Mouse (Mus musculus): ENCODE results near the gene Gm26602. TPM values are rescaled to one million over a fixed set of nuclear protein-coding genes. Genes with fewer than 3 reads are reported as not detected.
"Not testable (repeated sequence)": the region's sequence is repeated elsewhere in the genome, so short reads cannot be mapped to it uniquely, and the experiment has no call there.

Gm26602 gene
- polyA plus RNA-seq, 1 experiment from 2014 or later, result 1.4 TPM

- not testable (repeated sequence) for H3K4me3 ChIP-seq, H3K27ac ChIP-seq, H3K4me1 ChIP-seq, H3K9me3 ChIP-seq
- peak; percentile 90 for DNase-seq (ENCODE audit: low spot score)
- Histone ChIP-seq H3K27me3 (ENCODE audit: insufficient read depth, poor library complexity, severe bottlenecking) (peaks cover 17% of the 10 kb centered on the region; the same call in 1 of the 2 replicates), H3K36me3 (peaks cover 32% of the 10 kb centered on the region)
- WGBS, result 43% methylated on average over 22 of the region's 22 CpGs
Measured at GRCm38 (mm10) chr10:79892451-79893118, 18.1 kb upstream of the Gm26602 start.

GRCm38 (mm10) chr10:79896306-79896705, 14.3 kb upstream of the Gm26602 start:
- WGBS, result 91% methylated on average over 16 of the region's 16 CpGs
- Histone ChIP-seq H3K27ac (no peak overlapping the region), H3K27me3 (ENCODE audit: insufficient read depth, poor library complexity, severe bottlenecking) (peaks cover 17% of the 10 kb centered on the region; the same call in 1 of the 2 replicates), H3K4me1 (peaks cover 21% of the 10 kb centered on the region), H3K4me3 (no peak overlapping the region), H3K36me3 (peaks cover 62% of the 10 kb centered on the region), H3K9me3 (no peaks in the 10 kb centered on the region)
- no peak for DNase-seq (ENCODE audit: low spot score)

GRCm38 (mm10) chr10:79896814-79897213, 13.8 kb upstream of the Gm26602 start:
- H3K27me3 ChIP-seq (ENCODE audit: insufficient read depth, poor library complexity, severe bottlenecking), result peaks cover 12% of the 10 kb centered on the region; the same call in 1 of the 2 replicates
- H3K9me3 ChIP-seq, result no peaks in the 10 kb centered on the region
- WGBS, result 83% methylated on average over 13 of the region's 13 CpGs
- H3K4me1 ChIP-seq, result peaks cover 21% of the 10 kb centered on the region
- H3K36me3 ChIP-seq, result peaks cover 66% of the 10 kb centered on the region
- no peak for DNase-seq (ENCODE audit: low spot score)
- H3K27ac ChIP-seq, result no peak overlapping the region
- H3K4me3 ChIP-seq, result no peak overlapping the region

GRCm38 (mm10) chr10:79897316-79898245, 13.1 kb upstream of the Gm26602 start:
- no peak for DNase-seq (ENCODE audit: low spot score)
- Histone ChIP-seq H3K36me3 (peaks cover 73% of the 10 kb centered on the region), H3K27me3 (ENCODE audit: insufficient read depth, poor library complexity, severe bottlenecking) (peaks cover 12% of the 10 kb centered on the region; the same call in 1 of the 2 replicates), H3K9me3 (no peaks in the 10 kb centered on the region), H3K4me3 (no peak overlapping the region; the same call in 1 of the 2 replicates), H3K27ac (no peak overlapping the region), H3K4me1 (peaks cover 21% of the 10 kb centered on the region)
- WGBS, result 44% methylated on average over 20 of the region's 20 CpGs

GRCm38 (mm10) chr10:79900951-79901410, 9.7 kb upstream of the Gm26602 start:
- DNase-seq (ENCODE audit: low spot score), result no peak
- peaks cover 12% of the 10 kb centered on the region; the same call in 1 of the 2 replicates for H3K27me3 ChIP-seq (ENCODE audit: insufficient read depth, poor library complexity, severe bottlenecking)
- peaks cover 88% of the 10 kb centered on the region for H3K36me3 ChIP-seq
- H3K4me1 ChIP-seq, result peaks cover 19% of the 10 kb centered on the region
- no peak overlapping the region for H3K4me3 ChIP-seq
- no peaks in the 10 kb centered on the region for H3K9me3 ChIP-seq
- H3K27ac ChIP-seq, result no peak overlapping the region
- WGBS, result 51% methylated on average over 2 of the region's 2 CpGs

- H3K9me3 ChIP-seq, result no peaks in the 10 kb centered on the region
- no peaks in the 10 kb centered on the region for H3K27me3 ChIP-seq (ENCODE audit: insufficient read depth, poor library complexity, severe bottlenecking)
- no peak for DNase-seq (ENCODE audit: low spot score)
- no peak overlapping the region for H3K27ac ChIP-seq
- peaks cover 67% of the 10 kb centered on the region for H3K36me3 ChIP-seq
- no peak overlapping the region for H3K4me3 ChIP-seq
- 93% methylated on average over 9 of the region's 9 CpGs for WGBS
- H3K4me1 ChIP-seq, result peaks cover 23% of the 10 kb centered on the region
Measured at GRCm38 (mm10) chr10:79906712-79907111, 3.9 kb upstream of the Gm26602 start.

GRCm38 (mm10) chr10:79907415-79907814, 3.2 kb upstream of the Gm26602 start:
- no peaks in the 10 kb centered on the region for H3K9me3 ChIP-seq
- no peaks in the 10 kb centered on the region for H3K27me3 ChIP-seq (ENCODE audit: insufficient read depth, poor library complexity, severe bottlenecking)
- H3K4me3 ChIP-seq, result no peak overlapping the region
- H3K36me3 ChIP-seq, result peaks cover 69% of the 10 kb centered on the region
- 94% methylated on average over 10 of the region's 10 CpGs for WGBS
- peaks cover 26% of the 10 kb centered on the region for H3K4me1 ChIP-seq
- H3K27ac ChIP-seq, result 0 out of 2 replicates have a peak overlapping the region, but pooled peaks have one; percentile 25
- no peak for DNase-seq (ENCODE audit: low spot score)

GRCm38 (mm10) chr10:79908167-79909091, 2.2 kb upstream of the Gm26602 start, which contains the start of gene Med16:
TSS of gene Med16 (minus strand) at chr10:79908923.
- Histone ChIP-seq H3K4me3 (peak within 1 kb of the TSS; percentile 86), H3K27me3 (ENCODE audit: insufficient read depth, poor library complexity, severe bottlenecking) (no peaks in the 10 kb centered on the region), H3K27ac (peak within 1 kb of the TSS; percentile 100), H3K9me3 (no peaks in the 10 kb centered on the region), H3K4me1 (peaks cover 29% of the 10 kb centered on the region), H3K36me3 (peaks cover 67% of the 10 kb centered on the region)
- WGBS, result 2% methylated on average over 52 of the region's 52 CpGs
- peak; percentile 98 for DNase-seq (ENCODE audit: low spot score)

- 25% methylated on average over 14 of the region's 14 CpGs for WGBS
- no peaks in the 10 kb centered on the region for H3K27me3 ChIP-seq (ENCODE audit: insufficient read depth, poor library complexity, severe bottlenecking)
- H3K4me1 ChIP-seq, result peaks cover 38% of the 10 kb centered on the region
- no peaks in the 10 kb centered on the region for H3K9me3 ChIP-seq
- peak overlapping the region; percentile 100 for H3K27ac ChIP-seq
- peaks cover 63% of the 10 kb centered on the region for H3K36me3 ChIP-seq
- peak overlapping the region; percentile 86 for H3K4me3 ChIP-seq
- no peak for DNase-seq (ENCODE audit: low spot score)
Measured at GRCm38 (mm10) chr10:79909092-79909922, 1.3 kb upstream of the Gm26602 start.

- WGBS, result 57% methylated on average over 20 of the region's 20 CpGs
- no peaks in the 10 kb centered on the region for H3K9me3 ChIP-seq
- peaks cover 61% of the 10 kb centered on the region for H3K4me1 ChIP-seq
- peaks cover 2% of the 10 kb centered on the region for H3K27me3 ChIP-seq (ENCODE audit: insufficient read depth, poor library complexity, severe bottlenecking)
- H3K4me3 ChIP-seq, result no peak overlapping the region
- DNase-seq (ENCODE audit: low spot score), result no peak
- no peak overlapping the region for H3K27ac ChIP-seq
- H3K36me3 ChIP-seq, result peaks cover 32% of the 10 kb centered on the region
Measured at GRCm38 (mm10) chr10:79912412-79912811, 1.8 kb downstream of the Gm26602 start.

- Histone ChIP-seq H3K27ac (no peak overlapping the region), H3K36me3 (peaks cover 32% of the 10 kb centered on the region), H3K27me3 (ENCODE audit: insufficient read depth, poor library complexity, severe bottlenecking) (peaks cover 21% of the 10 kb centered on the region), H3K9me3 (no peaks in the 10 kb centered on the region), H3K4me1 (peaks cover 66% of the 10 kb centered on the region), H3K4me3 (0 out of 2 replicates have a peak overlapping the region, but pooled peaks have one; percentile 9)
- no peak for DNase-seq (ENCODE audit: low spot score)
- 65% methylated on average over 11 of the region's 11 CpGs for WGBS
Measured at GRCm38 (mm10) chr10:79914131-79914947, 3.7 kb downstream of the Gm26602 start.

Data from heart, embryonic 10.5 days (tissue).